Comparison of ENCODE assay signal across 19 mouse cellular contexts in genomic region chr5:24975100-24975499, GRCm38 (mm10).
A peak's percentile ranks its signal among the peaks of the same experiment; 100 is the strongest.
DNase-seq lines count a peak whose midpoint lies in the region; ATAC-seq and TF ChIP-seq lines count a peak whose summit lies in the region.
"Had no signal": no experiment of that assay in that cellular context is flagged by ENCODE, and none has a peak within 500 bp of the region (broad histone marks: within the 10 kb centered on the region; RNA-seq: fewer than 3 reads in every experiment).

No protein-coding gene starts in this region.

- TF ChIP-seq CTCF in kidney, postnatal 0 days (IDR thresholded peaks at IDR 0.05; ENCODE audit: low read depth), result peak; percentile 44
- TF ChIP-seq CTCF in thymus, adult 2 months (IDR thresholded peaks at IDR 0.05; ENCODE audit: borderline replicate concordance, control insufficient read depth, extremely low read depth, insufficient read depth, low read length, poor library complexity), result no peak

- no peak for DNase-seq in heart, embryonic 10.5 days (ENCODE audit: low spot score)
- DNase-seq in heart, adult 11 months, result no peak
- DNase-seq in kidney, postnatal 0 days (ENCODE audit: low spot score), result no peak
- no peak for DNase-seq in kidney, adult 11 months
- DNase-seq in thymus, adult 2 months, result peak; percentile 20
- no peak for DNase-seq in thymus, adult 18-20 months
- DNase-seq in right cerebral cortex, postnatal 36 days (ENCODE audit: low spot score in 2 of 2), result no peak
- DNase-seq: cerebellum, adult 2 months; gastrocnemius, adult 2 months; heart, postnatal 36 days; kidney, adult 2 months; kidney, postnatal 14 days; left cerebral cortex, postnatal 4 days; liver; right cerebral cortex, adult 18-20 months had no signal

- H3K9me3 ChIP-seq in heart, embryonic 10.5 days, result no peaks in the 10 kb centered on the region
- H3K9me3 ChIP-seq in kidney, postnatal 0 days (replicated peaks; ENCODE audit: low read length), result no peaks in the 10 kb centered on the region
- H3K9me3 ChIP-seq: forebrain, embryonic 10.5 days; hindbrain, embryonic 15.5 days; midbrain, embryonic 13.5 days; neural tube, embryonic 13.5 days had no signal

- H3K9ac ChIP-seq in kidney, postnatal 0 days (ENCODE audit: low read depth, low read length), result no peak overlapping the region
- H3K9ac ChIP-seq: hindbrain, embryonic 15.5 days; midbrain, embryonic 13.5 days; neural tube, embryonic 13.5 days had no signal

- no peak for ATAC-seq in kidney, postnatal 0 days (replicated peaks; ENCODE audit: low FRiP score, low read depth)
- ATAC-seq: midbrain, embryonic 13.5 days had no signal

- H3K36me3 ChIP-seq in heart, embryonic 10.5 days, result no peaks in the 10 kb centered on the region
- H3K36me3 ChIP-seq in kidney, postnatal 0 days (ENCODE audit: insufficient read depth, low read length), result no peaks in the 10 kb centered on the region
- no peaks in the 10 kb centered on the region for H3K36me3 ChIP-seq in thymus, adult 2 months (ENCODE audit: control insufficient read depth, insufficient read depth, low read length)
- H3K36me3 ChIP-seq: forebrain, embryonic 10.5 days; hindbrain, embryonic 15.5 days; midbrain, embryonic 13.5 days; neural tube, embryonic 13.5 days had no signal

- H3K4me3 ChIP-seq in heart, embryonic 10.5 days, result no peak overlapping the region
- H3K4me3 ChIP-seq in kidney, postnatal 0 days (replicated peaks; ENCODE audit: low read depth, low read length), result no peak overlapping the region
- no peak overlapping the region for H3K4me3 ChIP-seq in thymus, adult 2 months (ENCODE audit: control insufficient read depth, insufficient read depth, low read length)
- H3K4me3 ChIP-seq: forebrain, embryonic 10.5 days; gastrocnemius, adult 2 months; hindbrain, embryonic 15.5 days; midbrain, embryonic 13.5 days; neural tube, embryonic 13.5 days had no signal

- no peaks in the 10 kb centered on the region for H3K27me3 ChIP-seq in heart, embryonic 10.5 days (ENCODE audit: insufficient read depth, poor library complexity, severe bottlenecking)
- H3K27me3 ChIP-seq in kidney, postnatal 0 days (ENCODE audit: insufficient read depth, low read length), result no peaks in the 10 kb centered on the region
- no peaks in the 10 kb centered on the region for H3K27me3 ChIP-seq in thymus, adult 2 months (ENCODE audit: control insufficient read depth, insufficient read depth, low read length)
- H3K27me3 ChIP-seq: hindbrain, embryonic 15.5 days; midbrain, embryonic 13.5 days; neural tube, embryonic 13.5 days had no signal

- peaks cover 71% of the 10 kb centered on the region for H3K4me1 ChIP-seq in heart, embryonic 10.5 days
- H3K4me1 ChIP-seq in kidney, postnatal 0 days (replicated peaks; ENCODE audit: insufficient read depth, low read length), result peaks cover 22% of the 10 kb centered on the region
- H3K4me1 ChIP-seq in thymus, adult 2 months (replicated peaks; ENCODE audit: control insufficient read depth, insufficient read depth, low read length), result peaks cover 32% of the 10 kb centered on the region
- H3K4me1 ChIP-seq: hindbrain, embryonic 15.5 days had no signal

- no peak for TF ChIP-seq POLR2A in thymus, adult 2 months (IDR thresholded peaks at IDR 0.05; ENCODE audit: control insufficient read depth, extremely low read depth, insufficient read depth, low read length, poor library complexity)

- no peak overlapping the region for H3K4me2 ChIP-seq in kidney, postnatal 0 days (ENCODE audit: low read length)
- H3K4me2 ChIP-seq: hindbrain, embryonic 15.5 days; midbrain, embryonic 13.5 days; neural tube, embryonic 13.5 days had no signal

- peak overlapping the region; percentile 23; the same call in 1 of the 2 replicates for H3K27ac ChIP-seq in heart, embryonic 10.5 days
- no peak overlapping the region for H3K27ac ChIP-seq in kidney, postnatal 0 days
- H3K27ac ChIP-seq in thymus, adult 2 months (ENCODE audit: control insufficient read depth, insufficient read depth, low read length), result no peak overlapping the region
- H3K27ac ChIP-seq: forebrain, embryonic 10.5 days; gastrocnemius, adult 2 months; hindbrain, embryonic 15.5 days; midbrain, embryonic 13.5 days; neural tube, embryonic 13.5 days had no signal

- WGBS in heart, embryonic 10.5 days, result 54% methylated on average over 7 of the region's 7 CpGs
- WGBS in kidney, postnatal 0 days, result 72% methylated on average over 7 of the region's 7 CpGs
- 81% methylated on average over 7 of the region's 7 CpGs for whole genome bisulfite sequencing in thymus, adult 2 months
